Mouse (Mus musculus) lung, postnatal 25 days (tissue): ENCODE measurements around the gene Zbtb3.

Experiments
- DNase-seq: peaks from one replicate; pipeline ENCODE4 v3.0.0; 2022; ENCODE audit warnings: low spot score

Gene Zbtb3

DNA sequence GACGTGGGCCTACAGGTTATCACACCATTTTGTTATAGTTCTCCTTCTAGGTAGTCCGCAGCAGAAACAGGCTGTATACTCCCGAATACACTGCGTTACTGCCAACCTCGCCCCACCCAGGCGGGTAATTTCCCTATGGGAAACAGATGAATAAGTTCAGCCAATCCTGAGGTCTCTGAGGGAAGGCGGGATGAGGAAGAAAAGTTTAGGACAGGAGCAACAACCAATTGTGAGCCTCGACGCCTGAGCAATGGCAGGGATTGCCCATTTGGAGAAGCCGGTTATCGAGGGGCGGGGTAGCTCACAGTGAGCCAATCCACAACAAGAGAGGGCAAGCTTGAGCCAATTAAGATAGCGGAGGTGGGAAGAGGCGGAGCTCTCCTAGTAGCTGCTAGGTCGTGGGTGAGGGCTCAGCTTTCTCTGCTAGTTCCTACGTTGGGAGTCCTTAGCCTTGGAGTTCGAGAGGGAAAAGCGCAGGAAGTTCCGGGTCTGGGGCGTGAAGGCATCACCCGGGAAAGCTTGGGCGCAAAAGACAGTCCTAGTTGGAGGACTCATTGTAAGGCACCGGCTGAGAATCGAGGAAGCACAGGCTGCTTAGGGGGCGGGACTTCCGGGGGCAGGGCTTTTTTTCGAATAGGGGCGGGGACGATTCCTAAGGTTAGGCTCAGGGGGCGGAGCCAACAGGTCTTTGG is at the start of gene Zbtb3:
Gene Zbtb3 (plus strand): TSS at position 426 of the 692 bp plus-strand sequence.
- DNase-seq, result peak; percentile 99

- DNase-seq, result no peak
Observed at GRCm38 (mm10) chr19:8755652-8756051, 46.7 kb upstream of the Zbtb3 start.

DNA sequence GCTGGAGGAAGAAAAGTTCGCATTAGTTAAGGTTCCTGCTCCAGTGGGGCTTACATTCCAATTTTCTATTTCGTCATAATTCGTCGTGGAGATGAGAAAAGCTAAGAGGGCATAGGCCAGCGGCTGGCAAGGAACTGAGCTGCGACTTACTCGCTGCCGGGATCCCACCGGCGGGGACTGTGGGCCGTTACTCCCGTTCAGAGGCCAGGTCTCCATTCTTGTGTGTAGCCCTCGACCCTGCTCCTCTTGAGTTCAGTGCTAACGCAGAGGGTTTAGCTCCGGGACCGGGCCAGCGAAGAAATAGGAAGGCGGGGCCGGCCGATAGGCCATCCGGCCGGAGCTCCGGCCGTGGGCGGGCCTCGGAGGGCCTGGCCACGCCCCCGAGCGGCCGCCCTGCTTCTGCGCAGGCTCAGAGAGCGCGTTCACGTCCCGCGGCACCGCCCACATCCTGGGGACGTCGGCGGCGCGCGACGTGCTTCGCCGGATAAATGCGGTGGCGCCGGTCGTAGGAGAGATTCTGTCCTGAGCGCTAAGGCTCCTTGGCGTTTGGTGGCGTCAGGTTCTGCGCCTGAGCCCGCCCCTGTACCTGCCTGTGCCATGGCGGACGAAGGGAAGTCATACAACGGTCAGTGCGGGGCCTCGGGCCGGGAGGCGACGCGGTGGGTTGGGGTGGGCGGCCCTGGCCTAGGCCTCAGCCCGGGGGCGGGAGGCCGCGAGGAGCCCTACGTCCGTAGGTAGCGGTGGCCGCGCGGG is 45.5 kb upstream of the Zbtb3 start, which contains the start of gene Nxf1:
Gene Nxf1 (plus strand): TSS at position 439 of the 753 bp plus-strand sequence.
- DNase-seq, result peak; percentile 92

DNA sequence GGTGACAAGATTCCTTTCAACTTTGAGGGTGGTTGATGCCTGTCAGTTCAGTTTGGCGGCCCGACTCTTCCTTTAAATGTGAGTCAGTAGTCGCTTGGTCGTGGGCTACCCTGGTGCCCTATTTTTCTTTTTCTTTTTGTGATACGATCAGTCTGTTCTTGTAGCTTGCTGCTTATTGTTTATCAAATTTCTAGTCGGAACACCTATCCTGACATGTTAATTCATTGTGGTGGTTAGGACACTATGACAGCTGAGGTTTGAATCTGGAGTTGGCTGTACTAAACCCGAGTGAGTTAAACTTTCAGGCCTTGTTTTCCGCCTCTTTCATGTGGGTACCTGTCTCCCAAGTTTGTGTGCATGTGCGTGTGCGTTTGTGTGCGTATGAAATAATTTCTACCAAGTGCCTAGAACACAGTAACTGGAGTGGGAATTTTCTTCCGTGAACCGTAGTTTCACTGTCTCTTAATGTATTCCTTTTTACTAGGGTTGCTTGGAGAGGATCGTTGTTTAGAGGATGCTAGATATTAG is 44.8 kb upstream of the Zbtb3 start:
- DNase-seq, result no peak

- DNase-seq, result no peak
Observed at GRCm38 (mm10) chr19:8758899-8759298, 43.5 kb upstream of the Zbtb3 start.

DNA sequence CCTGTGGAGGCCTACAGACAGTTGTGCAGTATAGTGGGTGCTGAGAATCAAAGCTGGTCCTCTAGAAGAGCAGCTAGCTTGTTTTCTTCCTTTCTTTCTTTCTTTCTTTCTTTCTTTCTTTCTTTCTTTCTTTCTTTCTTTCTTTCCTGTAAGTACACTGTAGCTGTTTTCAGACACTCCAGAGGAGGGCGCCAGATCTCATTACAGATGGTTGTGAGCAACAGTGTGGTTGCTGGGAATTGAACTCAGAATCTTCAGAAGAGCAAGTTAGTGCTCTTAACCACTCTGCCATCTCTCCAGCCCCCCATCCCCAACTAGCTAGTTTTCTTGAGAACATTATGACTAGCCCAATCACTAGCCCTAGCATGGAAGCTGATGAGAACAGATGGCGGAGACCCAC is 41.6 kb upstream of the Zbtb3 start:
- no peak for DNase-seq

DNA sequence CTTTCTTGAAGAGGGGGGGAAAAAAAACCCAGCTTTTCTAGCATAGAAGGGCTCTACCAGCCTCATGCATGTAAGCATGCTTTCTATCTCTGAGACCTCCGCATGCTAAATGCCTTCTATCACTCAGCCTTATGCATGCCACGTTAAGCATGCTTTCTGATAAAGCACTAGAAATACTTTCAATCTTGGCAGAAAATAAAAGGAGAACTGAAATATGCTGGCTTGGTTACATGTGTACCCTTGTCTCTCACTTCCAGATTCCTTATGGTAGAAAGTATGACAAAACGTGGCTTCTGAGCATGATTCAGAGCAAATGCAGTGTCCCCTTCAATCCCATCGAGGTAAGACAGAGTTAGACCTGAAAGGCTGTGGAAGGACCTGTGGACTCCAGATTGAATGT is 39.1 kb upstream of the Zbtb3 start:
- no peak for DNase-seq

GRCm38 (mm10) chr19:8765562-8765961 is 36.8 kb upstream of the Zbtb3 start:
- no peak for DNase-seq

GRCm38 (mm10) chr19:8770567-8771270 is 31.6 kb upstream of the Zbtb3 start, which contains the start of gene Tmem223:
Gene Tmem223 (plus strand): TSS chr19:8770996.
- peak; percentile 82 for DNase-seq

- no peak for DNase-seq
Observed at GRCm38 (mm10) chr19:8772996-8773395, 29.4 kb upstream of the Zbtb3 start.

- no peak for DNase-seq
Observed at GRCm38 (mm10) chr19:8773409-8773808, 28.9 kb upstream of the Zbtb3 start.

DNA sequence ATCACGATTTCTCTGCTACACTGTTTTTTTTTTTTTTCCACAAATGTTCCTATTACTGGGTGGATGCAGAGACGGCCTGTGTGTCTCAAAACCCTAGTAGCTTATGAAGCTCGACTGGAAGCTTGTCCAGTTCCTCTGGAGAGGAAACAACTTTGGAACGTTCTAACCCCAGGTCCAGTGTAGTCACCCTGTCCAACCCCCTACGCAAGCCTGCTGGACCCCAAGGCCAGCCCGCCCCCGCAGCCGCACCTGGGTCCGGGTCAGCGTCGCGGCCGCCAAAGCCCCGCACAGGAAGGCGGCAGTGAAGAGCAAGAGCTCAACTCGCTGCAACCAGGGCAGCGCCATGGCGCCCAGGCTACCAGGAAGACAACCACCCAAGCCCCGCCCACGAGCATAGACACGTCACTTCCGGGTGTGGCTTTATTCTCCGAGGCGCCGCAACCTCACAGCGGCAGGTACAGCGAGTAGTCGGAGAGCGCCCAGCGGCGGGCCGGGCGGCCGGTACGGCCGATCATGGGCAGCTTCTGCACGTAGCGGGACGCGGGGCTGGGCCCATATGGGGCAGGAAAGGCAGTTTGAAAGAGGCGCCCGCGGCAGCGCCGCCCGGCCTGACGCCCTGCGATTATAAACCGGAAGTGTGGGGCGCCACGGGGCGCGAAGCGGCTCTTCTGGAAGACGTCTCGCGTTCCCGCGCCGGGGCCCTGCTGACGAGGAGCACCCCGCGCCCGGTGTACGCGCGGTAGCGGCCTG is 28.1 kb upstream of the Zbtb3 start, which contains the start of gene Tmem179b:
Gene Tmem179b (minus strand): TSS at position 382 of the 750 bp plus-strand sequence.
- peak; percentile 95 for DNase-seq

DNA sequence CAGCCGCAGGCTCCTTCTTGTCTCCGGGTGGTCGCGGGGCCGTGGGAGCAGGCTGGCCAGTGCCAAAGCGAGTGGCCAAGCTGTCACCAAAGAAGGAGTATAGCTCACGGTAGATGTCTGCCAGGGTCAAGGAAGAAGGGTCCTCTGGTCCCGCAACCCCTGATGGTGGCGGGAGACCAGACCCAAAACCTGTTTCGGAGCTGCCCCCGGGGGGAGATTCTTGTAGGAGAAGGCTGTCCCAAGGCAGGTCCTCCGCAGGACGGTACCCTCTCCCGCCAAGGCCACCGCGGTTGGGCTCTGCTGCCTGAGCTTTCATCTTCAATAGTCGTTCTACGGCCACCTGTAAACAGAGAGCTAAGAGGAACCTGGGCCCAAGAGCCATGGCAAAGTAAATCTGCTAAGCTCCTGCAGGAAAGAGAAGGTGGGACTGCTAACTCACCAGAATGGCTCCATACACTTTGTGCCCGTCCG is 27.4 kb upstream of the Zbtb3 start:
- DNase-seq, result no peak

GRCm38 (mm10) chr19:8786008-8786781 is 16.2 kb upstream of the Zbtb3 start, which contains the start of gene Taf6l:
Gene Taf6l (minus strand): TSS chr19:8786417.
- peak; percentile 97 for DNase-seq

- DNase-seq, result no peak
Observed at GRCm38 (mm10) chr19:8788521-8788920, 13.8 kb upstream of the Zbtb3 start.

DNA sequence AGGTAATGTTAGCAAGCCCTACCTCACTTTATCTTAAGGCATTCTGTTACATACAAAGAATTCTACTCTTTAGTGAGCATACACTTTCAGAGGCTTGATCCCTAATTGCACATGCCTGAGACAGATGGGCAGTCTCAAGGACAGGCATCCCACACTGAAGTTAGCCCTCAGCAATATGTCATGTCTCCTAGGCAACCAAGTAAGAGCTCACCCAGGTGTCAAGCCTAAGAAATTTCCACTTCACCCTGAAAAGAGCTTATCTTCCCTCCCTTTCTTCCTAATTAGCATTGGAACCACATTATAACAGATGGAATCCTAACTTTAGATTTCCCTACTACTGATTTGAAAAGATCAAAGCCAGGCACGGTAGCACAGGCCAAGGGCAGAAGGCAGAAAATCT is 13.2 kb upstream of the Zbtb3 start:
- DNase-seq, result no peak

GRCm38 (mm10) chr19:8790171-8790570 is 12.2 kb upstream of the Zbtb3 start:
- no peak for DNase-seq

DNA sequence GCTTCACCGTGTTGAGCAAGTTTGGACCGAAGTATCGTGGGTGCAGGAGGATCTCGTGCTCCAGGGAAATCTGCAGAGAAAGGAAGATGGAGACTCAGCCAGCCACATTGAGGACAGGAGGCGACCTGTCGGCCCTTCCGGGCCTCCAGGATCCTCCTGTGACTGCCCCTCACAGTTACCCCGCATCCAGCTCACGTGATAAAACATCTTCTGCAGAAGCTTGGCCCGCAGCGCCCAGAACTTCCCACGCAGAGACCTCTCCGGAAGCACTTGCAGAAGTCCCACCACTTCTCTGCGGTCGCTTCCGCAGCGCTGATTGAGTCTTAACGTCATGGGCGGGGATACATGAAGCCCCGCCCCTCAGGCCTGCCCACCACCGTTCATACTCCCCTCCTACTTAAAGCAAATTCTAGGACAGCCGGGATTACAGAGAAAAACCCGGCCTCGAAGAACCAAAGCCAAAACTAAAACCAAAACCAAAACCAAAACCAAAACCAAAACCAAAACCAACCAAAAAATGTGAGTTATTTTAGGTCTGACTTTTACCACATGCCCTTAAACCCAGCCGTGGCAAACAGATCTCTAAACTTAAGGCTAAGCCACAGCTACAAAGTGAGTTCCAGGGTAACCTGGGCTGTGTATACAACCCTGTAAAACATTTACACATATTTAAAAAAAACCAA is 4.0 kb upstream of the Zbtb3 start, which contains the start of gene Polr2g:
Gene Polr2g (minus strand): TSS at position 314 of the 683 bp plus-strand sequence.
- DNase-seq, result peak; percentile 92

DNA sequence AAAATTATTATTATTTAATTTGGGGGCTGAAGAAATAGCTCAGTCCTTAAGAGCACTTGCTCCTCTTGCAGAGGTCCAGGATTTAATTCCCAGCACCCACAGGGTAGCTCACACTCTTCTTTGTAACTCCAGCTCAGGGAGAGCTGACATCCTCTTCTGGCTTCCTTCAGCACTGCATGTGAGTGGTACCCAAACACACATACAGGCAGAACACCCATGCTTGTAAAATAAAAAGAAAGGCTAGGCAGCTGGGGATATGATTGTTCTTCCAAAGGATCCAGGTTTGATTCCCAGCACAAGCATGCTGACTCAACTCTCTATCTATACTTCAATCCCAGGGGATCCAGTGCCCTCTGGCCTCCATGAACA is 3.4 kb upstream of the Zbtb3 start:
- DNase-seq, result no peak

DNA sequence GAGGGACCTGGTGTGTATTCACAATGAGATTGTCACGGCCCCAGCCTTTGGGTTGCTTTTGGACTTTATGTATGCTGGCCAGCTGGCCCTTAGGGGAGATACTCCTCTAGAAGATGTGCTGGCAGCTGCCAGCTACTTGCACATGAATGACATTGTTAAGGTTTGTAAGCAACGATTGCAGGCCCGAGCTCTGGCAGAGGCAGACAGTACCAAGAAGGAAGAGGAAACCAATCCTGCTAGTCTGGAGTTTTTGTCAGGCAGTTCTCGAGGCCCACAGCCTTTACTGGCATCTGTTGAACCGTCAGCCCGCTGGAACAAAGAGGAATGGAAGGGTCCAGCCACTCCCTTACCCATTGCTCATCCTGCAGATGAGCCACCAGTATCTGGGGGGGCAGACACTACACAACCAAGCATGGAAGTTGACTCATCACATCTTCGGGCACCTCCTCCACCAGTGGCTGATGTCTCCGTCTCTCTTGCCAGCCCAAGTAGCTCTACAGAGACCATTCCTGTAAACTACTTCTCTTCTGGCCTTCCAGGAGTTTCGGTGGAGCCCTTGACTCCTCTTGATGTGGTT is 937 bp downstream of the Zbtb3 start:
- no peak for DNase-seq
